Mouse (Mus musculus): Measurements from ENCODE around the gene Wdr24.

GRCm38 (mm10) chr17:25837533-25837932, 14.1 kb downstream of the Wdr24 start:
- TF ChIP-seq CTCF (IDR thresholded peaks at IDR 0.05; ENCODE audit: extremely low read depth, insufficient read depth, insufficient read length, insufficient replicate concordance) (no peak), POLR2A (IDR thresholded peaks at IDR 0.05; ENCODE audit: low read depth, low read length) (no peak)
